Mouse (Mus musculus): Measurements from ENCODE around the gene Tll1. TPM values are rescaled to one million over a fixed set of nuclear protein-coding genes. Genes with fewer than 3 reads are reported as not detected.

The Tll1 gene
- polyA plus RNA-seq, 1 experiment: 0.54 TPM

GRCm38 (mm10) chr8:64193421-64193820, 12.7 kb downstream of the Tll1 start:
- H3K4me1 ChIP-seq (ENCODE audit: control insufficient read depth, insufficient read depth, low read length): no peaks in the 10 kb centered on the region
- no peak for TF ChIP-seq CTCF (IDR thresholded peaks at IDR 0.05; ENCODE audit: low read depth, low read length)
- TF ChIP-seq POLR2A (IDR thresholded peaks at IDR 0.05; ENCODE audit: insufficient read depth, low read length): no peak
- no peak for TF ChIP-seq EP300 (IDR thresholded peaks at IDR 0.05; ENCODE audit: insufficient read depth, low read depth, low read length)
- H3K27ac ChIP-seq (ENCODE audit: insufficient read depth, low read length): no peak overlapping the region
- no peak overlapping the region for H3K4me3 ChIP-seq (ENCODE audit: low read depth, low read length)
- H3K9me3 ChIP-seq (replicated peaks; ENCODE audit: control insufficient read depth, insufficient read depth, low read length, poor library complexity, severe bottlenecking): no peaks in the 10 kb centered on the region
- no peaks in the 10 kb centered on the region for H3K36me3 ChIP-seq (ENCODE audit: control insufficient read depth, insufficient read depth, low read length, poor library complexity, severe bottlenecking)
- H3K9ac ChIP-seq (ENCODE audit: low read depth, poor library complexity, severe bottlenecking): no peak overlapping the region
- H3K27me3 ChIP-seq (ENCODE audit: control insufficient read depth, insufficient read depth, low read length, poor library complexity, severe bottlenecking): no peaks in the 10 kb centered on the region

- TF ChIP-seq CTCF (IDR thresholded peaks at IDR 0.05; ENCODE audit: low read depth, low read length): no peak
- TF ChIP-seq EP300 (IDR thresholded peaks at IDR 0.05; ENCODE audit: insufficient read depth, low read depth, low read length): no peak
- TF ChIP-seq POLR2A (IDR thresholded peaks at IDR 0.05; ENCODE audit: insufficient read depth, low read length): no peak
- no peak overlapping the region for H3K27ac ChIP-seq (ENCODE audit: insufficient read depth, low read length)
- no peak overlapping the region for H3K4me3 ChIP-seq (ENCODE audit: low read depth, low read length)
- no peaks in the 10 kb centered on the region for H3K9me3 ChIP-seq (replicated peaks; ENCODE audit: control insufficient read depth, insufficient read depth, low read length, poor library complexity, severe bottlenecking)
- H3K9ac ChIP-seq (ENCODE audit: low read depth, poor library complexity, severe bottlenecking): no peak overlapping the region
- no peaks in the 10 kb centered on the region for H3K4me1 ChIP-seq (ENCODE audit: control insufficient read depth, insufficient read depth, low read length)
- H3K36me3 ChIP-seq (ENCODE audit: control insufficient read depth, insufficient read depth, low read length, poor library complexity, severe bottlenecking): no peaks in the 10 kb centered on the region
- no peaks in the 10 kb centered on the region for H3K27me3 ChIP-seq (ENCODE audit: control insufficient read depth, insufficient read depth, low read length, poor library complexity, severe bottlenecking)
Observed at GRCm38 (mm10) chr8:64187881-64188280, 18.2 kb downstream of the Tll1 start.

GRCm38 (mm10) chr8:64176931-64177330, 29.1 kb downstream of the Tll1 start:
- Histone ChIP-seq H3K4me3 (ENCODE audit: low read depth, low read length) (no peak overlapping the region), H3K27me3 (ENCODE audit: control insufficient read depth, insufficient read depth, low read length, poor library complexity, severe bottlenecking) (no peaks in the 10 kb centered on the region), H3K36me3 (ENCODE audit: control insufficient read depth, insufficient read depth, low read length, poor library complexity, severe bottlenecking) (no peaks in the 10 kb centered on the region), H3K9me3 (replicated peaks; ENCODE audit: control insufficient read depth, insufficient read depth, low read length, poor library complexity, severe bottlenecking) (no peaks in the 10 kb centered on the region), H3K4me1 (ENCODE audit: control insufficient read depth, insufficient read depth, low read length) (no peaks in the 10 kb centered on the region), H3K9ac (ENCODE audit: low read depth, poor library complexity, severe bottlenecking) (no peak overlapping the region), H3K27ac (ENCODE audit: insufficient read depth, low read length) (no peak overlapping the region)
- TF ChIP-seq EP300 (IDR thresholded peaks at IDR 0.05; ENCODE audit: insufficient read depth, low read depth, low read length): no peak
- no peak for TF ChIP-seq POLR2A (IDR thresholded peaks at IDR 0.05; ENCODE audit: insufficient read depth, low read length)

GRCm38 (mm10) chr8:64174916-64175315, 31.2 kb downstream of the Tll1 start:
- no peaks in the 10 kb centered on the region for H3K27me3 ChIP-seq (ENCODE audit: control insufficient read depth, insufficient read depth, low read length, poor library complexity, severe bottlenecking)
- no peaks in the 10 kb centered on the region for H3K36me3 ChIP-seq (ENCODE audit: control insufficient read depth, insufficient read depth, low read length, poor library complexity, severe bottlenecking)
- H3K9ac ChIP-seq (ENCODE audit: low read depth, poor library complexity, severe bottlenecking): no peak overlapping the region
- H3K27ac ChIP-seq (ENCODE audit: insufficient read depth, low read length): no peak overlapping the region
- no peaks in the 10 kb centered on the region for H3K4me1 ChIP-seq (ENCODE audit: control insufficient read depth, insufficient read depth, low read length)
- H3K9me3 ChIP-seq (replicated peaks; ENCODE audit: control insufficient read depth, insufficient read depth, low read length, poor library complexity, severe bottlenecking): no peaks in the 10 kb centered on the region
- TF ChIP-seq CTCF (IDR thresholded peaks at IDR 0.05; ENCODE audit: low read depth, low read length) (no peak), EP300 (IDR thresholded peaks at IDR 0.05; ENCODE audit: insufficient read depth, low read depth, low read length) (no peak), POLR2A (IDR thresholded peaks at IDR 0.05; ENCODE audit: insufficient read depth, low read length) (no peak)
- no peak overlapping the region for H3K4me3 ChIP-seq (ENCODE audit: low read depth, low read length)

- H3K4me3 ChIP-seq (ENCODE audit: low read depth, low read length): no peak overlapping the region
- H3K36me3 ChIP-seq (ENCODE audit: control insufficient read depth, insufficient read depth, low read length, poor library complexity, severe bottlenecking): no peaks in the 10 kb centered on the region
- no peaks in the 10 kb centered on the region for H3K9me3 ChIP-seq (replicated peaks; ENCODE audit: control insufficient read depth, insufficient read depth, low read length, poor library complexity, severe bottlenecking)
- no peaks in the 10 kb centered on the region for H3K27me3 ChIP-seq (ENCODE audit: control insufficient read depth, insufficient read depth, low read length, poor library complexity, severe bottlenecking)
- no peak overlapping the region for H3K9ac ChIP-seq (ENCODE audit: low read depth, poor library complexity, severe bottlenecking)
- TF ChIP-seq CTCF (IDR thresholded peaks at IDR 0.05; ENCODE audit: low read depth, low read length) (no peak), EP300 (IDR thresholded peaks at IDR 0.05; ENCODE audit: insufficient read depth, low read depth, low read length) (no peak), POLR2A (IDR thresholded peaks at IDR 0.05; ENCODE audit: insufficient read depth, low read length) (no peak)
- H3K27ac ChIP-seq (ENCODE audit: insufficient read depth, low read length): no peak overlapping the region
- H3K4me1 ChIP-seq (ENCODE audit: control insufficient read depth, insufficient read depth, low read length): no peaks in the 10 kb centered on the region
Observed at GRCm38 (mm10) chr8:64173759-64174158, 32.3 kb downstream of the Tll1 start.

GRCm38 (mm10) chr8:64152899-64153891, 52.9 kb downstream of the Tll1 start:
- Histone ChIP-seq H3K27me3 (ENCODE audit: control insufficient read depth, insufficient read depth, low read length, poor library complexity, severe bottlenecking) (no peaks in the 10 kb centered on the region), H3K4me3 (ENCODE audit: low read depth, low read length) (no peak overlapping the region), H3K9ac (ENCODE audit: low read depth, poor library complexity, severe bottlenecking) (no peak overlapping the region), H3K4me1 (ENCODE audit: control insufficient read depth, insufficient read depth, low read length) (no peaks in the 10 kb centered on the region), H3K36me3 (ENCODE audit: control insufficient read depth, insufficient read depth, low read length, poor library complexity, severe bottlenecking) (no peaks in the 10 kb centered on the region), H3K9me3 (replicated peaks; ENCODE audit: control insufficient read depth, insufficient read depth, low read length, poor library complexity, severe bottlenecking) (no peaks in the 10 kb centered on the region), H3K27ac (ENCODE audit: insufficient read depth, low read length) (no peak overlapping the region)
- TF ChIP-seq POLR2A (IDR thresholded peaks at IDR 0.05; ENCODE audit: insufficient read depth, low read length) (no peak), EP300 (IDR thresholded peaks at IDR 0.05; ENCODE audit: insufficient read depth, low read depth, low read length) (no peak), CTCF (IDR thresholded peaks at IDR 0.05; ENCODE audit: low read depth, low read length) (no peak)
